Mouse (Mus musculus): ENCODE measurements around the gene Hist1h2ae.

DNA sequence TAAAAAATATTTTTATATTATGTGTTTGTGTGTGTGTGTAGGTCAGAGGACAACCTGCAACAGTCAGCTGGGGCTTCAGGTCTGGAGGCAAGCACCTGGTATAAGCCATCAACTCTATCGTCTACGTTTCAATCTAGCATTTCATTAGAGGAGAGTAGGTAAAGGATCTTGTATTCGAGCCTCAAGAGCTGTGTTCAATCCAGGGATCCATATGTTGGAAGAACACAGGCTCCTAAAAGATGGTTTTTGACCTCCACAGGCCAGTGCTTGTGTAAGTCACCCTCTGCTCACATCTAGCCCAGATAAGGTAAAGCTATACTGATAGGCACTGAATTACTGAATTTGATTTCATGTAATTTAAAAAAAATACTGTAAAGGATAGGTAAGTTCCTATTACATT is 14.1 kb downstream of the Hist1h2ae start:
- TF ChIP-seq POLR2A (IDR thresholded peaks at IDR 0.05; ENCODE audit: control insufficient read depth, extremely low read depth, insufficient read depth, low read length, poor library complexity) (no peak), CTCF (IDR thresholded peaks at IDR 0.05; ENCODE audit: borderline replicate concordance, control insufficient read depth, extremely low read depth, insufficient read depth, low read length, poor library complexity) (no peak)

Data from thymus, adult 2 months (tissue).